8 mouse cellular contexts compared by ENCODE assay signal in genomic region chr1:59484791-59485785, GRCm38 (mm10). TPM values are rescaled to one million over a fixed set of nuclear protein-coding genes. Genes with fewer than 3 reads are reported as not detected.
DNase-seq lines count a peak whose midpoint lies in the region; ATAC-seq lines count a peak whose summit lies in the region.

No protein-coding gene starts in this region.

- 8% methylated on average over 16 of the region's 16 CpGs for WGBS in lung, embryonic 15.5 days
- WGBS in hindbrain, embryonic 13.5 days = 3% methylated on average over 16 of the region's 16 CpGs
- WGBS in lung, embryonic 16.5 days = 13% methylated on average over 16 of the region's 16 CpGs
- WGBS in stomach, embryonic 16.5 days = 14% methylated on average over 16 of the region's 16 CpGs

- H3K27me3 ChIP-seq in lung, embryonic 15.5 days = no peaks in the 10 kb centered on the region
- peaks cover 25% of the 10 kb centered on the region for H3K27me3 ChIP-seq in hindbrain, embryonic 13.5 days
- no peaks in the 10 kb centered on the region for H3K27me3 ChIP-seq in lung, embryonic 16.5 days (ENCODE audit: control insufficient read depth, insufficient read depth, low read depth, low read length)
- H3K27me3 ChIP-seq in stomach, embryonic 16.5 days (ENCODE audit: control insufficient read depth, insufficient read depth, low read length) = no peaks in the 10 kb centered on the region

- no peak for ATAC-seq in lung, embryonic 15.5 days (ENCODE audit: borderline replicate concordance, extremely low read depth, low FRiP score, low TSS enrichment)
- no peak for ATAC-seq in hindbrain, embryonic 13.5 days (ENCODE audit: low FRiP score)
- ATAC-seq in lung, embryonic 16.5 days (ENCODE audit: low read depth) = no peak
- ATAC-seq in stomach, embryonic 16.5 days (ENCODE audit: insufficient read depth, low FRiP score) = no peak

- peaks cover 57% of the 10 kb centered on the region for H3K4me1 ChIP-seq in lung, embryonic 15.5 days
- peaks cover 70% of the 10 kb centered on the region for H3K4me1 ChIP-seq in hindbrain, embryonic 13.5 days (replicated peaks)
- H3K4me1 ChIP-seq in lung, embryonic 16.5 days (replicated peaks; ENCODE audit: control insufficient read depth, insufficient read depth, low read length) = peaks cover 39% of the 10 kb centered on the region
- peaks cover 52% of the 10 kb centered on the region for H3K4me1 ChIP-seq in stomach, embryonic 16.5 days (ENCODE audit: control insufficient read depth, insufficient read depth, low read length)

- no peaks in the 10 kb centered on the region for H3K9me3 ChIP-seq in lung, embryonic 15.5 days
- no peaks in the 10 kb centered on the region for H3K9me3 ChIP-seq in hindbrain, embryonic 13.5 days
- H3K9me3 ChIP-seq in lung, embryonic 16.5 days (ENCODE audit: control insufficient read depth, low read length) = no peaks in the 10 kb centered on the region
- no peaks in the 10 kb centered on the region for H3K9me3 ChIP-seq in stomach, embryonic 16.5 days (replicated peaks; ENCODE audit: control insufficient read depth, low read length)

- H3K9ac ChIP-seq in lung, embryonic 15.5 days = peak overlapping the region; percentile 91
- H3K9ac ChIP-seq in hindbrain, embryonic 13.5 days = peak overlapping the region; percentile 80
- peak overlapping the region; percentile 92 for H3K9ac ChIP-seq in lung, embryonic 16.5 days (ENCODE audit: low read length)
- H3K9ac ChIP-seq in stomach, embryonic 16.5 days (ENCODE audit: low read length) = peak overlapping the region; percentile 90

- H3K4me3 ChIP-seq in lung, embryonic 15.5 days = peak overlapping the region; percentile 84
- peak overlapping the region; percentile 65 for H3K4me3 ChIP-seq in hindbrain, embryonic 13.5 days
- H3K4me3 ChIP-seq in lung, embryonic 16.5 days (ENCODE audit: low read length) = peak overlapping the region; percentile 74
- peak overlapping the region; percentile 73 for H3K4me3 ChIP-seq in stomach, embryonic 16.5 days (replicated peaks; ENCODE audit: low read length)

- peaks cover 4% of the 10 kb centered on the region; the same call in 1 of the 2 replicates for H3K36me3 ChIP-seq in lung, embryonic 15.5 days
- H3K36me3 ChIP-seq in hindbrain, embryonic 13.5 days = no peaks in the 10 kb centered on the region
- H3K36me3 ChIP-seq in lung, embryonic 16.5 days (ENCODE audit: control insufficient read depth, insufficient read depth, low read length) = no peaks in the 10 kb centered on the region
- no peaks in the 10 kb centered on the region for H3K36me3 ChIP-seq in stomach, embryonic 16.5 days (ENCODE audit: control insufficient read depth, insufficient read depth, low read length)

- peak overlapping the region; percentile 84 for H3K4me2 ChIP-seq in lung, embryonic 15.5 days
- H3K4me2 ChIP-seq in hindbrain, embryonic 13.5 days = peak overlapping the region; percentile 99
- peak overlapping the region; percentile 91 for H3K4me2 ChIP-seq in lung, embryonic 16.5 days (ENCODE audit: low read depth, low read length)
- H3K4me2 ChIP-seq in stomach, embryonic 16.5 days (ENCODE audit: low read depth, low read length) = peak overlapping the region; percentile 99

- H3K27ac ChIP-seq in lung, embryonic 15.5 days = peak overlapping the region; percentile 75
- H3K27ac ChIP-seq in hindbrain, embryonic 13.5 days = peak overlapping the region; percentile 63
- peak overlapping the region; percentile 69 for H3K27ac ChIP-seq in lung, embryonic 16.5 days (ENCODE audit: low read length)
- H3K27ac ChIP-seq in stomach, embryonic 16.5 days (ENCODE audit: low read length) = peak overlapping the region; percentile 56

- DNase-seq in lung, postnatal 14 days = no peak
- DNase-seq in cerebellum, postnatal 14 days = peak; percentile 72 to 74
- no peak for DNase-seq in thymus, postnatal 14 days
- DNase-seq in urinary bladder, postnatal 25 days (ENCODE audit: low spot score) = no peak

RNA-seq across cellular contexts. Expression of gene Fzd7, which starts 2.9 kb away (rescaled TPM):
- polyA plus RNA-seq in lung, embryonic 15.5 days (2015; fragmentation: Nextera tagmentation; extraction: Ambion mirVana) = 15.4 and 15.8 TPM in 2 replicates
- polyA plus RNA-seq in hindbrain, embryonic 13.5 days (2015; fragmentation: Nextera tagmentation; extraction: Ambion mirVana) = 3.3 and 3.6 TPM in 2 replicates
- polyA plus RNA-seq in lung, embryonic 16.5 days (2015; fragmentation: Nextera tagmentation; extraction: Ambion mirVana) = 12.4 and 12.9 TPM in 2 replicates
- 5.3 and 5.8 TPM in 2 replicates for polyA plus RNA-seq in stomach, embryonic 16.5 days (2015; fragmentation: Nextera tagmentation; extraction: Ambion mirVana)

RNA-seq across cellular contexts. Expression of gene Gm973, which starts 31.0 kb away (rescaled TPM):
- 0.76 and 0.86 TPM in 2 replicates for polyA plus RNA-seq in lung, embryonic 15.5 days (2015; fragmentation: Nextera tagmentation; extraction: Ambion mirVana)
- polyA plus RNA-seq in hindbrain, embryonic 13.5 days (2015; fragmentation: Nextera tagmentation; extraction: Ambion mirVana) = 7.9 and 8.6 TPM in 2 replicates
- polyA plus RNA-seq in lung, embryonic 16.5 days (2015; fragmentation: Nextera tagmentation; extraction: Ambion mirVana) = 2.0 and 2.3 TPM in 2 replicates
- polyA plus RNA-seq in stomach, embryonic 16.5 days (2015; fragmentation: Nextera tagmentation; extraction: Ambion mirVana) = 0.34 and 0.35 TPM in 2 replicates

Comparison
In these comparisons a context has a peak if more than half of its experiments do, and no peak if none do; other contexts are left out.
1. DNase-seq: peak in cerebellum, postnatal 14 days (2 of 2); none in lung, postnatal 14 days (single experiment), thymus, postnatal 14 days (single experiment) and urinary bladder, postnatal 25 days (single experiment).
2. Peak in every context shown above with its lines, with median percentiles within 50 percentile points of each other: H3K27ac ChIP-seq, H3K4me2 ChIP-seq, H3K4me3 ChIP-seq and H3K9ac ChIP-seq.